Mouse (Mus musculus): ENCODE measurements around the gene Traf3ip3. TPM values are rescaled to one million over a fixed set of nuclear protein-coding genes. Genes with fewer than 3 reads are reported as not detected.
A peak's percentile ranks its signal among the peaks of the same experiment; 100 is the strongest.

Traf3ip3 gene
- total and polyA plus RNA-seq, 3 experiments, result 60.9 to 72.9 (median 68.8) TPM

DNA sequence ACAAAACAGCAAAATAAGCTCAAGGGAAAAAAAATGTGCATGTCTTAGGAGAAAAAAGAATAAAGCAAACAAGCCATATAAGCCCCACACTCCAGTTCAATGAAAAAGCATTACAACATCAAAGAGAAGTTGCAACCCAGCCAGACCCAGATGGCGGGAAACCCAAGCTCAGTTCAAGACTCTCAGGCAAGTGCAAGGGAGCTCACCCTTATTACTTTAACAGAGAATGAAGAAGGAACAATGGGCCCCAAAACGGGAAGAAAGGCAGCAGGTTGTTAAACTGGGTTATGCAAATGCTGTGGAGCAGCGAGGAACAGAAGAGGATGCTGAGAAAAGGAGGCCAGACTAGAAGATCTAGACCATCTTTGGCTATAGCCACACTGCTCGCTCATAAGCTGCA, 41.4 kb upstream of the Traf3ip3 start (continued):
- no peak; the same call in none of the 2 replicates for TF ChIP-seq EP300 (IDR thresholded peaks at IDR 0.05; ENCODE audit: low read length)
- no peak for TF ChIP-seq SIN3A (IDR thresholded peaks at IDR 0.05; ENCODE audit: low read length)
- TF ChIP-seq IRF4 (IDR thresholded peaks at IDR 0.05; ENCODE audit: low read depth, low read length), result peak; percentile 52; the same call in 1 of the 2 replicates
- no peak for TF ChIP-seq ZC3H11A (IDR thresholded peaks at IDR 0.05; ENCODE audit: low read depth, low read length)
- TF ChIP-seq RCOR1 (conservative IDR thresholded peaks at IDR 0.05; ENCODE audit: low read depth, low read length), result no peak
- TF ChIP-seq HCFC1 (IDR thresholded peaks at IDR 0.05; ENCODE audit: low read depth, low read length), result no peak
- peak; percentile 56; the same call in 1 of the 2 replicates for TF ChIP-seq TBP (conservative IDR thresholded peaks at IDR 0.05; ENCODE audit: low read depth, low read length)
- TF ChIP-seq CTCF (conservative IDR thresholded peaks at IDR 0.05 in 1 of 2, IDR thresholded peaks at IDR 0.05 in 1 of 2; ENCODE audit: low read depth in 2 of 2, low read length in 2 of 2), result no peak
- TF ChIP-seq CHD2 (IDR thresholded peaks at IDR 0.05; ENCODE audit: low read length), result no peak
- TF ChIP-seq JUN (IDR thresholded peaks at IDR 0.05; ENCODE audit: insufficient read depth, low read depth, low read length), result no peak
- TF ChIP-seq NRF1 (IDR thresholded peaks at IDR 0.05; ENCODE audit: low read depth, low read length), result no peak
- TF ChIP-seq ZNF384 (IDR thresholded peaks at IDR 0.05; ENCODE audit: low read depth, low read length), result no peak
- TF ChIP-seq GABPA (IDR thresholded peaks at IDR 0.05; ENCODE audit: insufficient replicate concordance, low read depth, low read length), result no peak
- TF ChIP-seq BHLHE40 (IDR thresholded peaks at IDR 0.05; ENCODE audit: low read depth, low read length), result peak; percentile 36; the same call in 1 of the 2 replicates
- 0 out of 2 replicates have a peak, but pooled peaks have one; percentile 6 for TF ChIP-seq SMC3 (IDR thresholded peaks at IDR 0.05; ENCODE audit: low read depth, low read length)

GRCm38 (mm10) chr1:193242238-193242637, 40.7 kb upstream of the Traf3ip3 start:
- dilution Hi-C loops (cut with MboI; ENCODE audit: extremely low pct_ligation_motif_present, extremely low pct_unique_long_range_greater_than_20kb, low sequenced_read_pairs) (no loop called here), in situ Hi-C loops (cut with MboI; ENCODE audit: low pct_ligation_motif_present, low pct_unique_long_range_greater_than_20kb, low sequenced_read_pairs) (no loop called here)
- DNase-seq (ENCODE audit: extremely low read depth), result peak; percentile 37
- Histone ChIP-seq H3K9me3 (replicated peaks; ENCODE audit: low read length) (no peaks in the 10 kb centered on the region), H3K4me3 (replicated peaks in 1 of 3; ENCODE audit: low read depth in 2 of 3, low read length in 2 of 3, poor library complexity in 1 of 3) (peak overlapping the region in 1 of 3 experiments; percentile 8), H3K27ac (ENCODE audit: insufficient read depth, low read depth) (no peak overlapping the region), H3K9ac (ENCODE audit: insufficient read depth, low read depth) (no peak overlapping the region), H3K4me1 (ENCODE audit: control insufficient read depth in 1 of 2, insufficient read depth in 2 of 2) (peaks cover 16 to 48% of the 10 kb centered on the region in 2 experiments), H3K27me3 (replicated peaks) (no peaks in the 10 kb centered on the region), H3K4me2 (ENCODE audit: insufficient read depth, low read depth, poor library complexity, severe bottlenecking) (peak overlapping the region; percentile 44), H3K79me2 (replicated peaks; ENCODE audit: control insufficient read depth, extremely low read depth, insufficient read depth, poor library complexity, severe bottlenecking) (no peaks in the 10 kb centered on the region), H3K36me3 (replicated peaks in 1 of 2; ENCODE audit: control insufficient read depth in 1 of 2, insufficient read depth in 1 of 2, low read length in 1 of 2) (peaks cover 3 to 17% of the 10 kb centered on the region in 2 experiments)
- TF ChIP-seq E2F4 (IDR thresholded peaks at IDR 0.05; ENCODE audit: insufficient replicate concordance, low read depth, low read length), result no peak
- TF ChIP-seq UBTF (IDR thresholded peaks at IDR 0.05; ENCODE audit: low read depth, low read length), result no peak
- TF ChIP-seq IRF4 (IDR thresholded peaks at IDR 0.05; ENCODE audit: low read depth, low read length), result no peak
- no peak for TF ChIP-seq TBP (conservative IDR thresholded peaks at IDR 0.05; ENCODE audit: low read depth, low read length)
- no peak for TF ChIP-seq JUN (IDR thresholded peaks at IDR 0.05; ENCODE audit: insufficient read depth, low read depth, low read length)
- no peak for TF ChIP-seq NRF1 (IDR thresholded peaks at IDR 0.05; ENCODE audit: low read depth, low read length)
- TF ChIP-seq TCF12 (IDR thresholded peaks at IDR 0.05; ENCODE audit: low read depth, low read length), result no peak
- TF ChIP-seq MYC (IDR thresholded peaks at IDR 0.05; ENCODE audit: low read depth, low read length), result no peak
- TF ChIP-seq MEF2A (IDR thresholded peaks at IDR 0.05; ENCODE audit: borderline replicate concordance, low read depth, low read length), result no peak
